Mouse (Mus musculus) heart, embryonic 16.5 days (tissue): Measurements from ENCODE around the gene Rpl26. TPM values are rescaled to one million over a fixed set of nuclear protein-coding genes. Genes with fewer than 3 reads are reported as not detected.
"Not testable (repeated sequence)": the region's sequence is repeated elsewhere in the genome, so short reads cannot be mapped to it uniquely, and the experiment has no call there.

Experiments
- ATAC-seq: fragments of 200-750 bp; cut with Nextera tagmentation; replicated peaks from 2 replicates; pipeline ENCODE4 v1.8.0; 2017; ENCODE audit warnings: moderate number of reproducible peaks; ENCODE audit not compliant: insufficient read depth, low FRiP score; ENCODE audit errors: extremely low read depth
- H3K27ac ChIP-seq: fragments of 300-500 bp; sonication (generic); 2 replicates; pipeline ENCODE4 v1.5.1; 2014; ENCODE audit warnings: mild to moderate bottlenecking, low read length, control low read depth, moderate library complexity
- H3K27me3 ChIP-seq: fragments of 300-500 bp; sonication (generic); 2 replicates; pipeline ENCODE4 v1.6.1; 2014; ENCODE audit warnings: low read length, mixed read lengths; ENCODE audit not compliant: control insufficient read depth, insufficient read depth
- H3K36me3 ChIP-seq: fragments of 300-500 bp; sonication (generic); 2 replicates; pipeline ENCODE4 v1.6.1; 2014; ENCODE audit not compliant: control insufficient read depth, insufficient read depth
- H3K4me1 ChIP-seq: fragments of 300-500 bp; sonication (generic); 2 replicates; pipeline ENCODE4 v1.6.1; 2014; ENCODE audit warnings: low read length, mixed read lengths; ENCODE audit not compliant: control insufficient read depth, insufficient read depth
- H3K4me2 ChIP-seq: fragments of 300-500 bp; sonication (generic); 2 replicates; pipeline ENCODE4 v1.6.1; 2014; ENCODE audit warnings: low read depth, mild to moderate bottlenecking, control low read depth, low read length
- H3K4me3 ChIP-seq: fragments of 300-500 bp; sonication (generic); 2 replicates; pipeline ENCODE4 v1.5.1; 2014; ENCODE audit warnings: mild to moderate bottlenecking, control low read depth, low read length
- H3K9ac ChIP-seq: fragments of 300-500 bp; sonication (generic); 2 replicates; pipeline ENCODE4 v1.6.1; 2014; ENCODE audit warnings: low read length, control low read depth
- H3K9me3 ChIP-seq: fragments of 300-500 bp; sonication (generic); replicated peaks from 2 replicates; pipeline ENCODE4 v1.6.1; 2016; ENCODE audit warnings: low read length; ENCODE audit not compliant: control insufficient read depth
- WGBS: fragments of 180-500 bp; shearing (Covaris S2); extraction: QIAGEN DNeasy Blood & Tissue Kit; methylation state at CpG from one replicate; pipeline ENCODE4 v1.1.7; 2014; 5-methylcytosine and 5-hydroxymethylcytosine counted together
- polyA plus RNA-seq: library from polyadenylated mRNA; unstranded; fragments of >200 nt; fragmentation: Nextera tagmentation; extraction: Ambion mirVana; gene quantifications from 2 replicates; pipeline ENCODE4 v1.2.1, GENCODE M21; 2015

Gene Rpl26
- polyA plus RNA-seq, 1 experiment from 2014 or later = 551 TPM

DNA sequence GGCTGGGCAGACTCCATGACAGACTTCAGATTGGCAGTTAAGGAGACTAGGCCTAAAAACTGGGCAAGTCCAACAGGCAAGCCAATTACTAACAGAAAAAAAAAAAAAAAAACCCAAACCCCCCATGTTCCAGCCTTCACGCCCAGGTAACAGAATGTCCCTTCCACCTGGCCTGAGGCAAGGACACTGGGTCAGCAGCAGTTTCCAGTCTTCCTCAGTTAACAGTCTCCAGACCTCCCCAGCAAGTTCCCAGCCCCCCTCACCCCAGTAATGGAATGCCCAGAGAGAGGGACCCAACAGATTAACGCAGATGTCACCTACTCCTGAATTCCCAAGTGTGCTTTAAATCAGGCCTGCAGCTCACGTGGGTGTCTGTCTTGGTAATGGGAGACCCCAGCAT lies 21.8 kb downstream of the Rpl26 start:
- Histone ChIP-seq H3K9me3 (no peaks in the 10 kb centered on the region), H3K4me1 (no peaks in the 10 kb centered on the region), H3K27ac (no peak overlapping the region), H3K4me2 (no peak overlapping the region), H3K9ac (no peak overlapping the region), H3K27me3 (0 out of 2 replicates have a peak, but pooled peaks cover 2% of the 10 kb centered on the region), H3K36me3 (no peaks in the 10 kb centered on the region), H3K4me3 (no peak overlapping the region)
- WGBS = 59% methylated on average over 3 of the region's 3 CpGs
- ATAC-seq = no peak

DNA sequence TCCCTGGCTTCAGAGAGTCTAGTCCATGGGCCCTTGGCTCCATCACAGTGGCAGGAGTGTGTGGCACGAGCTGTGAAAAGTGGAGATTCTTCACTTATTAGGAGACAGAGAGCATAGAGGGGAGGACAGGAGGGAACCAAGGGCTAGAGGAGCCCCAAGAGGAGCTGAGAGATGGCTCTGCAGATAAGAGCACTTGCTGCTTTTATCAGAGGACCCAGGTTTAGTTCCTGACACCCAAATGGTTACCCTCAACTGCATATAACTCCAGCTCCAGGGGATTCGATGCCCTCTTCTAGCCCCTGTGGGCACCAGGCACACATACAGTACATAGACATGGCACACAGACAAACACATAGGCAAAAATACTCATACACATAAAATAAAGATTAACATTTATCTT lies 23.4 kb downstream of the Rpl26 start:
- no peak for ATAC-seq
- H3K9me3 ChIP-seq = no peaks in the 10 kb centered on the region
- H3K27ac ChIP-seq = no peak overlapping the region
- H3K4me1 ChIP-seq = no peaks in the 10 kb centered on the region
- 0 out of 2 replicates have a peak, but pooled peaks cover 2% of the 10 kb centered on the region for H3K27me3 ChIP-seq
- H3K4me2 ChIP-seq = no peak overlapping the region
- no peak overlapping the region for H3K4me3 ChIP-seq
- H3K9ac ChIP-seq = no peak overlapping the region
- H3K36me3 ChIP-seq = no peaks in the 10 kb centered on the region
- 81% methylated on average over 2 of the region's 2 CpGs for WGBS

DNA sequence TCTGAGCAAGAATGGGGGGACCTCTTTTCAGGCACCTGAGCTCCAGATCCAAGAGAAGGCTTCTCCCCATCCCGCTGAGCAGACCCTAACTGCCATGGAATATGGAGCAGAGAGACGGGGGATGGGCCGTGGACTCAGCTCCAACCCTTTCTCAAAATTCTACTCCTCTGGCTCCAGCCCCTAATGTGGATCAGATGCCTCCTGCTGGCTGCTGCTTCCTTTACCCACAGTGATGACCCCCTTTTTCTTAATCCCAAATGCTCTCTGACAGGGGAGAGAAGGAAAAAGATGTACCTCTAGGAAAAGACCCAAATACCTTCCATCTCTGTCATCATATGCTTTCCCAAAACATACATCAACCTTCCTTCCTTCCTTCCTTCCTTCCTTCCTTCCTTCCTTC lies 25.6 kb downstream of the Rpl26 start, which contains the start of gene Odf4:
Gene Odf4, minus strand, starts transcription at position 101 of the 400 bp plus-strand sequence.
- H3K9me3 ChIP-seq = no peaks in the 10 kb centered on the region
- H3K27ac ChIP-seq = no peak within 1 kb of the TSS
- no peaks in the 10 kb centered on the region for H3K4me1 ChIP-seq
- no peak within 1 kb of the TSS for H3K4me3 ChIP-seq
- H3K27me3 ChIP-seq = no peaks in the 10 kb centered on the region
- ATAC-seq = no peak
- no peak within 1 kb of the TSS for H3K4me2 ChIP-seq
- 73% methylated on average over 3 of the region's 3 CpGs for whole genome bisulfite sequencing
- no peaks in the 10 kb centered on the region for H3K36me3 ChIP-seq
- H3K9ac ChIP-seq = no peak within 1 kb of the TSS

DNA sequence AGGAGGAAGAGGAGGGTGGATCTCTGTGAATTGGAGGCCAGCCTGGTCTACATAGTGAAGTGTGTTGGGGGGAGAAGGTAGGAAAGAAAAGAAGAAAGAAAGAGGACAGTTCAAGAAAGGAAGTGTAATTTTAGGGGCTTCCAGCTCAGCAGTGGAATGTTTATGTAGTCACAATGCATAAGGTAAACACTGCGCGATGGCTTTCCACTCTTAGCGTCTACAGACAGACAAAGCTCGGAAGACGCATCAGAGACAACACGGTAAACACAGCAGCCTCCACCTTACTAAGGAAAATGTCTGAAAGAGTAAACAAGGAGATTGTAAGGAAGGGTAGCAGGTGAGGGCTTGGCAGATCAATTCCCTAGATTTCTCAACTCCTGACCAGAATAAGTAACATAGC lies 28.6 kb downstream of the Rpl26 start:
- no peak overlapping the region for H3K27ac ChIP-seq
- H3K9ac ChIP-seq = no peak overlapping the region
- H3K4me2 ChIP-seq = no peak overlapping the region
- H3K36me3 ChIP-seq = no peaks in the 10 kb centered on the region
- no peaks in the 10 kb centered on the region for H3K4me1 ChIP-seq
- no peaks in the 10 kb centered on the region for H3K9me3 ChIP-seq
- no peak for ATAC-seq
- WGBS = 59% methylated on average over 6 of the region's 6 CpGs
- no peaks in the 10 kb centered on the region for H3K27me3 ChIP-seq
- no peak overlapping the region for H3K4me3 ChIP-seq

DNA sequence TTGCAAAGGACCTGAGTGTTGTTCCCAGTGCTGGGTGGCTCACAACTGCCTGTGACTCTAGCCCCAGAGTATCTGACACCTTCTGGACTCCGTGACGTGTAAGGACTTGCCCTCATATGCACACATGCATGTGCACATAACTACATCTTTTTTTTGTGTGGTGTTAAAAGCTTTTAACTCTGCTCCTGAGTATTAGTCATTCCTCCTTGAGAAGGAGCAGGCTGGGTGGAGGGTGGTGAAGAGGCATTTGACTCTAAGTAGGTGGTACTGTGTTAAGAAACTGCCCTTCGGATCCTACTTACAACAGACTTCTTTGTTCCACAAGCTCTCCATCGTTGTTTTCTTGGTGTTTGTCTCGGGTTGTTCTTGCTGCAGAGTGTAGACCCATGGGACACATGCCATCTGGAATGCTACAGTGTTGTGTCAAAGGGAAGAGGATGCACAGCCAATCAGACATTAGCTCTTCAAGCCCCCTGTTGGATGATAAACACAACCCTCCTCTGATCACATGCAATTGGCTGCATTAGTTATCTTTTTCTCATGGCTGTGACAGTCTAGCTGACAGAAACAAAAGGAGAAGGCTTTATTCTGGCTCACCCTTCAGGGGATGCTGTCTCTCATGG lies 32.6 kb downstream of the Rpl26 start:
- Histone ChIP-seq H3K4me1 (no peaks in the 10 kb centered on the region; the same call in 1 of the 2 replicates), H3K27me3 (no peaks in the 10 kb centered on the region), H3K36me3 (no peaks in the 10 kb centered on the region), H3K27ac (no peak overlapping the region), H3K4me2 (no peak overlapping the region), H3K9ac (no peak overlapping the region), H3K9me3 (no peaks in the 10 kb centered on the region), H3K4me3 (no peak overlapping the region)
- WGBS = 63% methylated on average over 5 of the region's 5 CpGs
- ATAC-seq = no peak

DNA sequence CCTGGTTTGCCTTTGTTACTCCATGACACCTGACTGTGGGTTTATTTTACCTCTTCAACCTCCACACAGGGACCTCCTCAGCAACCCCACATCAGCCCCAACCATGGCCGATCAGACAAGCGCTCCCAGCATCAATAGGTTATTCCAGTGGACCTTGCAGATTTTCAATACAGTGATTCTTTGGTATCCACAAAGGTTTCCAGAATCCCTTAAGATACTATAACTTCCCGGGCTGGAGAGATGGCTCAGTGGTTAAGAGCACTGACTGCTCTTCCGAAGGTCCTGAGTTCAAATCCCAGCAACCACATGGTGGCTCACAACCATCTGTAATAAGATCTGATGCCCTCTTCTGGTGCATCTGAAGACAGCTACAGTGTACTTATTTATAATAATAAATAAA lies 35.6 kb downstream of the Rpl26 start:
- H3K27ac ChIP-seq, H3K4me3 ChIP-seq, H3K4me1 ChIP-seq, H3K27me3 ChIP-seq, H3K9me3 ChIP-seq, H3K36me3 ChIP-seq, H3K9ac ChIP-seq, ATAC-seq, H3K4me2 ChIP-seq: not testable (repeated sequence)
- 81% methylated on average over 4 of the region's 4 CpGs for WGBS

DNA sequence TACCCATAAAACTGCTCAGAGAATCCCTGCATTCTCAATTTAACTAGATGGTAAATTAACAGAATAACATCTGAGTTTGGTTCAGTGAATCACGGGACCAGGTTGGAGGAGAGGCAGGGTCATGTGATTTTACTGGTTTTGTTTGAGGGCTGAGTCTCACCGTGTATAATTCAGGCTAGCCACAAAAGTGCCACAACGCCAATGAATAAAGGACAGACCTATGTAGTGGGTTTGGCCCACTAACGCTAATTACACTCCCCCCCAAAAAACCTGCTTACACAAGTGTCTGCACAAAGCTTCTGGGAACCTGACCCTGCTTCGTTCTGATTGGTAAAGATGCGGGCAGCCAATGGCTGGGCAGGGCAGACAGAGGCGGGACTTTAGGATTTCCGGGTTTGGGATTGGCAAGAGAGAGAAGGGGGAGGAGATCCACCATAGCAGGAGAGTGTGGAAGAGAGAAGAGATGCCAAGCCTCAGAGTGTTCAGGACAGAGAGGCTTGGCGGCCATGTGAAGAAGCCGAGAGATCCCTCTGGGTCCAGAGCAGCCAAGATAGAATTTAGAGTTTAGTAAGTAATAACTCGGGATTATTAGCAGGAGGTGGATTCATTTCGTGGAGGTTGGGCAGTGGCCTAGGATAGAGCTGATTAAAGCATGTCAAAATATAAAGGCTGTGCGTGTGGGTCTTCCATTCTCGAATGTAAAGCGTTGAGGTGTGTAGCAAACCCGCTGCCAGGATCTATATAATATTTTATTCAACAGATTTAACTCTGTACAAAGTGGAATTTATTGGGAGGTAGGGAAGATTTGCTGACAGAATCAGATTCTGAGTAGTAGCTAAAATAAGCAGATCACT lies 38.3 kb downstream of the Rpl26 start:
- Histone ChIP-seq H3K4me2 (peak overlapping the region; percentile 67), H3K4me1 (peaks cover 3% of the 10 kb centered on the region), H3K9me3 (no peaks in the 10 kb centered on the region), H3K27ac (peak overlapping the region; percentile 69), H3K4me3 (peak overlapping the region; percentile 61), H3K27me3 (no peaks in the 10 kb centered on the region), H3K36me3 (peaks cover 3% of the 10 kb centered on the region; the same call in 1 of the 2 replicates), H3K9ac (peak overlapping the region; percentile 71)
- WGBS = 2% methylated on average over 16 of the region's 16 CpGs
- ATAC-seq = peak; percentile 98

DNA sequence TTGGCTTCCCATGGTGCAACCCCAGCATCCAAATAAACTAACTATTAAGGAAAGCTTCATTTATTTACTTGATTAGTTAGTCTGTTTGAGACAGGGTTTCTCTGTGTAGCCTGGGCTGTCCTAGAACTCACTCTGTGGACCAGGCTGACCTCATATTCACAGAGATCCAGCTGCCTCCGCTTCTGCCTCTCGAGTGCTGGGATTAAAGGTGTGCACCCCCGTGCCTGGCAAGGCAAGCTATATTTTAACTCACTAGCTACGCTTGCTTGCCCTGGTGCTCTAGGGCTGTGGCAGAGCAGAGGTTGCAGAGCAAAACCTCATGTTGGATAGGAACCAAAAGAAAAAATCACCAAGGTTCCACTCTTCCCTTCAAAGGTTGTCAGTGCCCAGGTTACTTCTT lies 39.1 kb downstream of the Rpl26 start:
- Histone ChIP-seq H3K4me2 (peak overlapping the region; percentile 67), H3K27me3 (no peaks in the 10 kb centered on the region)

DNA sequence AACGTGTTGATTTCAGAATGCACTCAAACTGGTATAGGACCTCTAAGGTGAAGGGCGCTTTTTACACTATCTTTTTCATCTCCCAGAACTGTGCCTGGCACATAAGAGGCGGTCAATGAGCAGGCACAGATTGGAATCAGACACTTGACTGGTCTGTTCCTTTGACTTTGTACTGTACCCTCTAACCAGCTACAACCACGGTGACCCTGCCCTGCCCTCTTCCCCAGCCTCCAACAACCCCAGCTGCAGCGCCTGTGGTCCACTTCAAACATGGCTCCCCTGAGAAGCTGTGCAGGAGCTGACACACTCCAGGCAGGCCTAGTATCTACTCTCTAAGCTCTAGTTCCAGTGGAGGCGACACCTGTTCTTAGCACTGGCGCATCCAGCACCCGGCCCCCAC lies 41.3 kb downstream of the Rpl26 start:
- Histone ChIP-seq H3K4me1 (peaks cover 7% of the 10 kb centered on the region), H3K9ac (no peak overlapping the region), H3K27me3 (no peaks in the 10 kb centered on the region), H3K4me2 (no peak overlapping the region), H3K36me3 (peaks cover 3% of the 10 kb centered on the region; the same call in 1 of the 2 replicates), H3K9me3 (no peaks in the 10 kb centered on the region), H3K4me3 (no peak overlapping the region), H3K27ac (no peak overlapping the region)
- no peak for ATAC-seq
- WGBS = 85% methylated on average over 8 of the region's 8 CpGs

More for the DNA sequence above, 39.1 kb downstream of the Rpl26 start:
- H3K36me3 ChIP-seq = peaks cover 3% of the 10 kb centered on the region; the same call in 1 of the 2 replicates
- H3K9me3 ChIP-seq = no peaks in the 10 kb centered on the region
- peaks cover 3% of the 10 kb centered on the region for H3K4me1 ChIP-seq
- WGBS = 60% methylated on average over 4 of the region's 4 CpGs
- peak overlapping the region; percentile 61 for H3K4me3 ChIP-seq
- no peak overlapping the region for H3K27ac ChIP-seq
- H3K9ac ChIP-seq = peak overlapping the region; percentile 71
- ATAC-seq = no peak
